Mouse (Mus musculus): ENCODE measurements around the gene Wipi1.

DNA sequence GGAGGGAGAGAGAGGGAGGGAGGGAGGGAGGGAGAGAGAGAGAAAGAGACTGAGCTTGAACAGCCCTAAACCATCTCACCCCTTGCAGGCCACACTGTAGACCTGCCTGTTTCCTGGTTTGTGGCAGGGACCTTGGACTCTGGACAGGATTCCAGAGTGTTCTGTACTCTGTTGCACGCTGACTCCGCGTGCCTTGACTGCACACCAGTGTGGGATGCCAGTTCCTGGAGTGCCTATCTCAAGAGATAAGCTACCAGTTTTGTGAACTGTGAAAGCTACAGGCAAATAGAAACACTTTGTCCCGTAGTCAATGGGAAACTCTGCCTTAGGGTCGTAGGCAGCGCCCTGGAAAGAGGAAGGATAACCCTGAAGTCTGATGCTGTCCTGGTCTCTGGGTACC, 55.6 kb downstream of the Wipi1 start:
- TF ChIP-seq CTCF (IDR thresholded peaks at IDR 0.05) (no peak), POLR2A (IDR thresholded peaks at IDR 0.05; ENCODE audit: insufficient read depth, low read depth, low read length) (no peak)

Measured in heart, adult 2 months (tissue).